Mouse (Mus musculus) embryo, embryonic 11 days (tissue): Measurements from ENCODE around the gene 2900011O08Rik.
A peak's percentile ranks its signal among the peaks of the same experiment; 100 is the strongest.
"Not testable (repeated sequence)": the region's sequence is repeated elsewhere in the genome, so short reads cannot be mapped to it uniquely, and the experiment has no call there.

ENCODE experiments used
- DNase-seq: peaks from one replicate; pipeline ENCODE4 v3.0.0-alpha.2; 2015

2900011O08Rik gene

GRCm38 (mm10) chr16:13986574-13987478 lies at the start of gene 2900011O08Rik, which contains the start of gene Ifitm7:
Gene 2900011O08Rik, plus strand, starts transcription at chr16:13986604.
Gene Ifitm7, minus strand, starts transcription at chr16:13986888.
- peak; percentile 63 for DNase-seq

DNA sequence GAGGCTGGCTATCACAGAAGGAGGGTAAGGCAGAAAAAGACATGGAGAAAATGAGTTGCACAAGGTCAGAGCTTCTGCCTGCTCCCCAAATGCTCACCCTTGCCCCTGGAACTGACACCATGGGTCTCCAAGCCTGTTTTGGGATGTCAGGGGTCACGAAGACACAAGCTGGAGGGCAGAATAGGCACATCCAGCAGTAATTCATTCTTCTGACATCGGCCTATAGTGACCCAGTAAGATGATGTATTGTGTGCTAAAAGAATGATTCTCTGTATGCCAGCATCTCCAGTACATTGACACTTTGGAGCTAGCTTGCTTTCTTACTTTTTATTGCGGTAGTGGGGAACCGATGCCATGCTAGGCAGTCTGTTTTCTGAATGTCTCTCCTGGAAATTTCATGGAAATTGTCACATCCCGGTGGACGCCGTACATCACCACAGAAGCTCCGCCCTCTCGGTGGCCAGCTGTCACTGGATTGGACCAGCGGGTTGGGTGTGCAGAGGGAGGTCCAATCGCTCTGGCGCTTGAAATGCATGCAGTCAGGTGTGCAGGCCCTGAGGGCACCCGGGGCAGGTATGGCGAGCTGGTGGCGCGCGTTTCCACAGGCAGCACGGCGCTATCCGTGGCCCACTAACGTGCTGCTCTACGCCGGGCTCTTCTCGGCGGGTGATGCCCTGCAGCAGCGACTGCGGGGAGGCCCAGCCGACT lies 46.1 kb upstream of the 2900011O08Rik start:
- peak; percentile 82 for DNase-seq

GRCm38 (mm10) chr16:13940847-13941395 lies 45.5 kb upstream of the 2900011O08Rik start:
- DNase-seq: no peak

DNA sequence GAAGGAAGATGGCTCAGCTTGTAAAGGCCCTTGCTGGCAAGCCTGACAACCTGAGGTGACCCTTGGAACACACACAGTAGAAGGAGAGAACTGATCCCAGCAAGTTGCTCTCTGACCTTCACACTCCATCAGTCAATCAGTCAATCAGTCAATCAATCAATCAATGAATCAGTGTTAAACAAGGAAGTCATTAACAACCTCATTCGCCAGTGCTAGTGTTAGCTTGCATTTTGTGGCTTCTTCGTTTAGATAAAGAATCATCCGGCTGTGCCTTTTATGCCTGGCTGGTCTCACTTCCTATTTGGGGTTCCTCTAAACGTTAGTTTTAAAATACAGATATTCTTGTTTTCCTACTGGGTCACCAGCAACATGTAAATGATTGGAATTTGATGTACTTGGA lies 42.2 kb upstream of the 2900011O08Rik start:
- no peak for DNase-seq

GRCm38 (mm10) chr16:13944752-13945151 lies 41.7 kb upstream of the 2900011O08Rik start:
- DNase-seq: no peak

GRCm38 (mm10) chr16:13945153-13945552 lies 41.3 kb upstream of the 2900011O08Rik start:
- no peak for DNase-seq

DNA sequence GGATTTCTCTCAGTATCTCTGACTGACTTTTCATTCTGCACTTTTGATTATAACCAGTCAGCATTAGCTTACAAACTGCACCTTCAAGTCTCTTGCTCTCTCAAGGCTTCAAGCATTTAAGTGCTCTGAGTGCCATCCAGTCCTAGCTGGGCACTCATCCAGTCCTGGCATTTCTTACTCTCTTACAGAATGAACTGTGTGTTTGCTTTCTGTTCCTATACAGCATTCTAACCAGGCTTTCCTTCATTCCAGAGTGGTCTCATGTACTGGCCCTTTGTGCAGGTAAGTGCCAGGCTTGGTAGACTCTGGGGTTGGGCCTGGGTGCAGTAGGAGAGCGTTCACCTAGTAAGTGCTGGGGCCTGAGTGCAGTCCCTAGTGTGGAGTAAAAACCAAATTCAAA lies 40.1 kb upstream of the 2900011O08Rik start:
- DNase-seq: no peak

DNA sequence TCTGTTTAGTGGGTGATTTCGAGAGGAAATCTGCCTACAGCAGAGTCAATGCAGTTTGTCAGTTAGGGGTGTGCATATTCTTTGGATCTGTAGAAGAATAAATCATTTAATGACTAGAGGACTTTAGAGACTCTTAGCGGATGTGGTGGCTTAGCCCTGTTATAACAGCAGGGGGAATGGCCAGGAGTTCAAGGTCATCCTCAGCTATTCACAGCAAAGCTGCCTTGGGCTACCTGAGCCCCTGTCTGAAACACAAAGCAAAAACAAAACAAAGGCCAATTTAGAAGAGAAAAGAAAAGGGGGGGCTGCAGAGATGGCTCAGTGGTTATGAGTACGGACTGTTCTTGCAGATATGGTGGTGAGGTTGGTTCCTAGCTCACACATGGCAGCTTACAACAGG lies 35.2 kb upstream of the 2900011O08Rik start:
- no peak for DNase-seq

GRCm38 (mm10) chr16:13962053-13962452 lies 24.4 kb upstream of the 2900011O08Rik start:
- DNase-seq: no peak

DNA sequence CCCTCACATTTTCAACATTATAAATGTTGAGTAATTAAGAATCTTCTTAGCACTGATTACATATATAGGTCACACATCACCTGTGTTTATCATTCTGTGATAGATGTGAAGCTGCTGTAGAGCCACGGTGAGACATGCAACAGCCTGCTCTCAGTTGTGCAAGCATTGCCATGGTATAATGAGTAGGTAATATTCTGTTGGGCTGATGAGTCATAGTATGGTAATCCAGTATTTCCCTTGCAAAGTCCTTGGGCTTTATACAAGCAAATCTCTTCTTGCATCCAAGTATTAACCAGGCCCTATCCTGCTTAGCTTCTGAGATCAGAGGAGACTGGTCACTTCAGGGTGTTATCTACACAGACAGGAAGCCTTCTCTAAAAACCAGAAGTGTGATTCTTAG lies 17.3 kb upstream of the 2900011O08Rik start:
- DNase-seq: no peak

DNA sequence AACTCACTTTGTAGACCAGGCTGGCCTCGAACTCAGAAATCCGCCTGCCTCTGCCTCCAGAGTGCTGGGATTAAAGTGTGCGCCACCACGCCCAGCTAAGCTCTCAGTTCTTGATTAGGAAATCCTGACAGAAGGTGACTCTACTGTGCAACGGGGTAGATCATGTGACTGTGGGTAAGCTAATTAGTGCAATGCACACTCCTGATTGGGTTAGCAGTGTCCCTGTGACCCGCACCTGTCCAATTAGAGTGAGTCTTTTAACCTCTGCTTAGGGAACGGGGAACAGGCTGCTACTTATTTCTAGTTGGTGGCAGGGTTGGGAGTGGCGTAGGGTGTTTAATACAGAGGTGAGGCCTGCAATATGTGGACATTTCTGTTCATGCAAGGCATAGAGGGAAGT lies 14.4 kb upstream of the 2900011O08Rik start:
- DNase-seq: no peak

- DNase-seq: not testable (repeated sequence)
Observed at GRCm38 (mm10) chr16:13976358-13976896, 10.0 kb upstream of the 2900011O08Rik start.

GRCm38 (mm10) chr16:13977026-13977425 lies 9.4 kb upstream of the 2900011O08Rik start:
- DNase-seq: not testable (repeated sequence)

- DNase-seq: not testable (repeated sequence)
Observed at GRCm38 (mm10) chr16:13981726-13982125, 4.7 kb upstream of the 2900011O08Rik start.

DNA sequence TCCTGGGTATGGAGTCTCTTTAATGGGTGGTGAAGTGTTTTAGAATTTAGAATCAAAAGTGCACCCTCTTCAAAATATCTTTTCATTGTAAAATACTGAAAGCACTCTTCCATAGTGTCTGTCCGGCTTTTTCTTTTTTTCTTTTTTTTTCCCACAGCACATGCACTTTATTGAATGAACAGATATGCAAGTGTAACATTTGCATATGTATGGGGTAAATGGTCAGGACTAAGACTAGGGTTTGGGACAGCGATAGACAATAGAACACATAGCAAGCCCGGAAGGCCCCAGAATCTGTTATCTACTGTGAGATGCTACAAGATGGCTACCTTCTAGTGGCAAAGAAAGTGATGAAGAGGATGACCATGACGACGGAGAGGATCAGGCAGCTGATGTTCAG lies 3.2 kb upstream of the 2900011O08Rik start:
- DNase-seq: no peak

DNA sequence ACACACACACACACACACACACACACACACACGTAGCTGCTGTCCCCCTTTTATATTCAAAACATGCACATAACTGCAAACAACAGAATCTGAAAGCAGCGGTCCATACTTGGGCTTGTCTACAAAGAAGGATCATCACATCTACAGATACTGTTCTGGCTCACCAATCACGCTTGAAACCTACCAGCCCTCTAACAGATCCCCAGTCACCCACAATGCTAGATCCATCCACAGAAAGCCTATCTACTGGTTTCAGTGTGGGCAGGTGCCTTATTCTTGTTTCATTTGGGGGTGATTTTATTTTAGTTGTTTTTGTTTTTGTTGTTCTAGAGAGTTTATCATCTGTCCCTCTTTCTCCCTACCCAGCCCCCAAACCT lies 219 bp upstream of the 2900011O08Rik start:
- no peak for DNase-seq

DNA sequence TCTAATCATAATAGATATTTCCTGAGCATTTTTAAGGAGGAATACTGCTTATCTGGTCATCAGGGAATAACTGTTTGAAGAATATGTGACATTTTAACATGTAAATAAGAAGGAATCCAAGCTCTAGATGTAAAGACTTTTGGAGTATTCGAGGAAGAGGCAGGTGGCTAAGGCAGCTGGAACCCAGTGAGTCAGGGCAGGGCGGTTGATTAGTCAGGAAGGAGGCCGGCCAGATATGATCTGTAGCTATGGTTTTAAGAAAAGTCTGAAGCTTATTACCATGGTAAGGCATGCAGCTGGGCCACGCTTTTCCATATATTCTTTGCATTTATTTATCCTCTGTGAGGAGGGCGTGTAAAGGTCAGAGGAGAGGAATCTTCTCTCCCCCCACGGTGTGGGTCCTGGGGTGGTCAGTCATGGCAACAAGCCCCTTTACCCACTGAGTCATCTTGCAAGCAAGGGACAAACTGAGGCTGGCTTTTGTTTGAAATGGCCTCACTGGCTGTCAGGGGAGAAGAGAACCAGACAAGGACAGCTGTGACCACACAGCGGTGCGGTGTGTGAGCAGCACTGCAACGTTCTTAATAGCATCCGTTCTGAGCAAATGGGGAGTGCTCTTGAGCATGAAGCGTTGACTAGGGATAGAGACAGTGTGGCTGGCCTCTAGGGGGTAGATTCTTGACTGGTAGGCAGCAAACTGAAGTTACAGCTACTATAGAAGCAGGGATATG lies 6.3 kb downstream of the 2900011O08Rik start:
- no peak for DNase-seq

DNA sequence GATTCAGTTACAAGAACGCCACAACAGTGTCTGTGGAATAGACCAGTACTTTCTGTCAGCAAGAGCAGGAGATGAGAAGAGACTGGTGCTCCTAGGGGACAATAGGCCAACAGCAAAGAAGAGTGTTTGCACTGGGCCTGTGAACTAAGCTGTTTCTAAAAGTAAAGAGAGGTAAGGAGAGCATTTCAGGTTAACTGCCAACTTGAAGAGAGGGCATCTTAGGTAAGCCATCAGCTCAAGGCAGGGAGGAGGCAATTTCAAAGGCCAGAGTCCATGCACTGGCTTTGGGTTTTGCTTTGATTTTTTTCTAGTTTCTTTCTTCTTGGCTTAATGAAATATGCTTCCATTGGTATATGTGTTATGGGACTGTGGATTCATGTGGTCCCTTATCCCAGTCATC lies 7.7 kb downstream of the 2900011O08Rik start:
- DNase-seq: no peak

DNA sequence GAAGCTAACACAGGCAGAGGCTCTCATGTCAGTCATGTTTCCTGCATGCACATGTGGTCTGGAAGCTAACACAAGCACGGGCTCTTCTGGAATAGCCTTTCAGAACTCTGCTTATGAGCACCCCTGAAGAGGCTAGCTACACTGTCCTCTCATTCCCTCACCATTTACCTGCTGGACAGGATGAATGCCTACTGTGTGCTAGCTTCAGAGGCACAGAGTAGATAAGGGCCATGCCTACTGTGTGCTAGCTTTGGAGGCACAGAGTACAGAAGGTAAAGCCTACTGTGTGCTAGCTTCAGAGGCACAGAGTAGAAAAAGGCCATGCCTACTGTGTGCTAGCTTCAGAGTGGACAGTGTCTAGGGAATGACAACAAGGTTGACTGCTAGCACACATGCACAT lies 8.1 kb downstream of the 2900011O08Rik start:
- no peak for DNase-seq

- DNase-seq: no peak
Observed at GRCm38 (mm10) chr16:14003386-14004130, 17.2 kb downstream of the 2900011O08Rik start.

- peak; percentile 59 for DNase-seq
Observed at GRCm38 (mm10) chr16:14004170-14004569, 17.8 kb downstream of the 2900011O08Rik start.

GRCm38 (mm10) chr16:14004726-14005125 lies 18.3 kb downstream of the 2900011O08Rik start:
- DNase-seq: no peak
